Mouse (Mus musculus) CH12F3 (cell line): ENCODE measurements around the gene Btaf1.
"Not testable (repeated sequence)": the region's sequence is repeated elsewhere in the genome, so short reads cannot be mapped to it uniquely, and the experiment has no call there.

ENCODE experiments used
- in situ Hi-C: fragments of 300-500 bp; cut with MboI; formaldehyde crosslinking; loops from 2 replicates; pipeline ENCODE4 v1.14.3; 2020; ENCODE audit warnings: low sequenced_read_pairs

Btaf1 gene

GRCm38 (mm10) chr19:36922015-36922414, 3.9 kb upstream of the Btaf1 start:
- in situ Hi-C loops = no loop called here

DNA sequence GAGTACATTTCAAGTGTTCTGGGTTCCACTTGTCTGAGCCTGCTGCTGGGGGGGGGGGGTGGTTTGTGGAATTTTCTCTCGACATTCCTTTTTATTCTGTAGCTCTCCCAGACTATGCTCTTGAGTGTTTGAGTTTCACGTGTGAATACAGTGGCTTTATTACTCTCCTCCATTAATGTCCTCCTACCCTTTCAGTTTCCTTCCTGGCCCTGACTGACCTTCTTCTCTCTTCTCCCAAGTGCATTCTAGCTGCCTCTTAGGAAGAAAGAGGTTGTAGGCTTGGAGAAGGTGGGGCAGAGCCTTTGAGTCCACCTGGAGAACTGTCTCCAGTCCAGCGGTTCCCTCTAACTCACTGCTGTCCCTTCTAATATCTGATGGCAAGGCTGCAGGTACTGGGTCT, 2.9 kb upstream of the Btaf1 start:
- in situ Hi-C loops = no loop called here

DNA sequence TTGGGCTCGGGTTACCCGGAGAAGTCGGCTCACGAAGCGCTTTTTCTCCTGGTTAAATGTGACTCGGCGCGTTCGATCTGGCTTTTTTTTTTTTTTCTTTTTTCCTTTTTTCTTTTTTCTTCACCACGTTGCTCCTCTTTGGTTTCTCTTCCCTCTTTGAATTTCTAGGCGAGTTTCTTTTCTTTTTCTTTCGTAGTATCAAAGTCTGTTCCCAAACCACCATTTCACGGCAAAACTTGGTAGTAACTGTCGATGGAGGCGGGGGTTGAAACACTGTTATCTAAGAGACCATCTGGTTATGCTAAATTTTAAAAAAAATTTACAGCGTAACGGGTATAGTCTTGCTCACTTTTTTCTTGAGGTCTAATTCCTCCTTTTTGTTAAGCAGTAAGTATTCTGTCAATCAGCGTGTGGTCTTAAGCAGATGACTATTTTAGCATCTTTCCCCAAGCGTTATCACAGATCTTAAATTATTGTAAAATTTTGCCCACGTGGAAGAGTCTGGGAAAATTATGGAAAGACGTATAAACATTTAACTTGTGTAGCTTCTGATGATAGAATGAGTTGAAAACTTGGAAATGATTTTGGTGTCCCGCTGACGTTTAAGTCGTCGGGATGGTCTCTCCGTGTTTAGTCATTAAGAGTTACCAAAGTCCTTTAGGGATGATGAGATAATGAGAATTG, 816 bp downstream of the Btaf1 start:
- in situ Hi-C loops = no loop called here

- in situ Hi-C loops = no loop called here
Observed at GRCm38 (mm10) chr19:36927800-36928361, 2.0 kb downstream of the Btaf1 start.

GRCm38 (mm10) chr19:36929816-36930215, 3.9 kb downstream of the Btaf1 start:
- in situ Hi-C loops = no loop called here

- in situ Hi-C loops = no loop called here
Observed at GRCm38 (mm10) chr19:36932097-36932496, 6.2 kb downstream of the Btaf1 start.

DNA sequence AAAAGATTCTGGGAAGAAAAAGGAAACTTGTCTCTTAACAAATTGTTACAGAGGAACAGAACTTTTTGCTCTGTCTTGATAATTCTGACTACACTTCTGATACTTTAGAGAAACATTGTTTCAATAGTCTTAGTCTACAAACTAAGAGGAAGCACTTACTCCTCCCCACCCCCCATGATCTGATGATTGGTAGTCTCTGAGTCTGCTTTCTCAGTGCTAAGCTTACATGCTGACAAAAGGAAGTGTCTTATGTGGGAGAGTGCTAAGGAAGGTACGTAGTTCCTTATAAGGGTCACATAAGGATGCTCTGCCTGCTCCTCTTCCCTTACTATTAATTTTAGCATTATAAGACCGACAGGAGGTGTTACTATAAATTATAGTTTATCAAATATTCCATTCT, 6.7 kb downstream of the Btaf1 start:
- in situ Hi-C loops = no loop called here

DNA sequence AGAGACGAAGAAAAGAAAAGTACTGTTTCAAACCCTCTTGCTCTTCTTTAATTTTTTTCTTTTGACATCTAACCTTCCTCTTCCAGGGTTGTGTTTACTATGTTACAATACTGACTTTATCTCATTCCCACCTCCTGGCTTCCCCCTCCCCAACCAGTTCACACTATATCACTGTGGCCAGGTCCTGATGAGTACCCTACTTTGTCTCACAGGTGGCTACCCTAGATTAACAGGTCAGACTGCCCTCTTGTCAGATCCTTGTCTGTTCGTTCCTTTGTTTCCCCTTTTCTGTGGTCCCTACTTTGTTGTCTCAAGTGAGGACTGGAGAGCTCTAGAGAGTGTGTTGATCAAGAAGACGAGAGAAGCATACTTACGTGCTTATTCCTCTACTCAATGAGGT, 10.4 kb downstream of the Btaf1 start:
- in situ Hi-C loops = no loop called here

DNA sequence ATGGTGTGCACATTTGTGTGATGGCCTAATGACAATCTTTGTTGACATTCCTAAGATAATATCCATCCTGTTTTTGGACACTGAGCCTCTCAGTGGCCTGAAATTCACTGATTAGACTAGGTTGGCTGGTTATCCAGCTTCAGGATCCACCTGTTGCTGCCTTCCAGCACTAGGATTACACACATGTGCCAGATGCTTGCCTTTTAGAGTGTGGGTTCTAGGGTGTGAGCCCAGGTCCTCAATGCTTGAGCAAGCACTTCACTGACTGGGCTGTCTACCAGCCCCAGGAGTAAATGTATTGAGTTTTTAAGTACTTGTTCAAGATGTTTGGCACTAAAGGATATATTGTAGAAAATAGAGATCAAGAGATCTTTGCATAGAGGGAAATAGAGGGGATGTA, 12.1 kb downstream of the Btaf1 start:
- in situ Hi-C loops = no loop called here

GRCm38 (mm10) chr19:36940064-36940463, 14.2 kb downstream of the Btaf1 start:
- in situ Hi-C loops = no loop called here

DNA sequence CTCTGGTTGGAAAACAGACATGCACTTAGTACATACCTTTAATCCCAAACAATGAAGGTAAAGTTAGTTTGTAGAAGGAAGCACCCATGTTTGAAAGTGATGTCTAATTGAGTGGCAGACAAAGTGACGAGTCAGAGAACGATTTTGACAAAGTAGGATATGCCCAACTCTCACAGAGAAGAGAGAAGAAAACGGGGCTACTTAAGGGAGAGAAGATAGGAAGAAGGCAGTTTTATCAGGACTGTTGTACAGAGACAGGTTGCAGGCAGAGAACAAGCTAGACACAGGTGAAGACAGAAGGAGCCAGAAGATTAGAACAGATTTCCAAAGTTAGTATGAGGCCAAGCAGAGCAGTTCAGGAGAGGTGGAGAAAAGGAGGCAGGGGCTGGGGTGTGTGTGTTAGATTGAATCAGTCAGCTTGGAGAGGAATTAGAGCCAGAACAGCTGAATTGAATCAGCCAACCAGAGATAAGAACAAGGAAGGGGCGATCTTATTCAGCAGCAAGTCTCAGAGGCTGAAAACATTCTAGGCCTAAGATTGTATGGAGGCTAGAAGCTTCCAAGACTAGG, 27.8 kb downstream of the Btaf1 start:
- in situ Hi-C loops = no loop called here

DNA sequence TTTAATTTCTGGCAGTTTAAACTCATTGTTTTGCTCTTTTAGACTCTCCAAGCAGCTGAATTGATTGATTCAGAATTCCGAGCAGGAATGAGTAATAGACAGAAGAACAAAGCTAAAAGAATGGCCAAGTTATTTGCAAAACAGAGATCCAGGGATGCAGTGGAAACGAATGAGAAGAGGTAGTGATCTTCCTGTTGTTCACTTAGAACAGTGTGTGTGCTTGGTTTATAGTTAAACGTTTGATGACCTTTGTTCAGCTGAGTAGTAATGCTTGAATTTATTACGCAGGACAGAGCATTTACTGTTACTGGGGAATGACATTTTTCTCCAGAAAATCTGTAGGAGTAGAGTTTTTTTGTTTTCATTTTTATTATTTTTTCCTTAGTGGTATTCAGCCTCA, 32.5 kb downstream of the Btaf1 start:
- in situ Hi-C loops = no loop called here

DNA sequence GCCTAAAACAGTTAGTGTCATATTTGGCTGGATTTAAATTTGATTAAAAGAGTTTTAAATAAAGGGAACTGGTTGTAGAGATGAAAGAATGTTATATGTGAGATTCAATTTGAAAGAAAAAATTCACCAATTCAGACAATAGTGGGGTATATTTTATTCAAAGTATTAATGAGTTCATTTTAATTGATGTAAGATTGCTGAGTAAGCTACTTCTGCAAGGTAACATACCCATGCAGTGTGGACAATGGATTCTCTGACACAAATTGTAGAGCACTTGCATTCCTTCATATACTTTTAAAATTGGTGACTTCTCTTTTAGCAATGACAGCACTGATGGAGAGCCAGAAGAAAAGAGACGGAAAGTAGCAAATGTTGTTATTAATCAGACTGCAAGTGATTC, 35.4 kb downstream of the Btaf1 start:
- in situ Hi-C loops = no loop called here

DNA sequence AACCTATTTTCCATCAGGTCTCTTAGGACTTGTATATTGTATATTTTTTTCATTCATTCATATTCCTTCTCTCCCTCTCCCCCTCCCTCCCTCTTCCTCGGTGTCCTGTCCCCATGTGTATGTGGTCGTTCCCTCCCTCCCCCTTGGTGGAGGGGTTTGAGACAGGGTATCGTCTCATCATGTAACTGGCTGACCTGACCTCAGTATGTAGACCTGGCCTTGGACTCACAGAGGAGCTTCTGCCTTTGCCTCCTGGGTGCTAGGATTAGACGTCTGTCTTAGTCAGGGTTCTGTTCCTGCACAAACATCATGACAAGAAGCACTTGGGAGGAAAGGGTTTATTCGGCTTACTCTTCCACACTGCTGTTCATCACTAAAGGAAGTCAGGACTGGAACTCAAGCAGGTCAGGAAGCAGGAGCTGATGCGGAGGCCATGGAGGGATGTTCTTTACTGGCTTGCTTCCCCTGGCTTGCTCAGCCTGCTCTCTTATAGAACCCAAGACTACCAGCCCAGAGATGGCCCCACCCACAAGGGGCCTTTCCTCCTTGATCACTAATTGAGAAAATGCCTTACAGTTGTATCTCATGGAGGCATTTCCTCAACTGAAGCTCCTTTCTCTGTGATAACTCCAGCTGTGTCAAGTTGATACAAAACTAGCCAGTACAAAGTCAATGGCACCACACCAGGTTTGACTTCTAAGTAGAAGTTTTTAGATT, 36.8 kb downstream of the Btaf1 start:
- in situ Hi-C loops = not testable (repeated sequence)

GRCm38 (mm10) chr19:37004557-37004956, 78.7 kb downstream of the Btaf1 start:
- in situ Hi-C loops = no loop called here

DNA sequence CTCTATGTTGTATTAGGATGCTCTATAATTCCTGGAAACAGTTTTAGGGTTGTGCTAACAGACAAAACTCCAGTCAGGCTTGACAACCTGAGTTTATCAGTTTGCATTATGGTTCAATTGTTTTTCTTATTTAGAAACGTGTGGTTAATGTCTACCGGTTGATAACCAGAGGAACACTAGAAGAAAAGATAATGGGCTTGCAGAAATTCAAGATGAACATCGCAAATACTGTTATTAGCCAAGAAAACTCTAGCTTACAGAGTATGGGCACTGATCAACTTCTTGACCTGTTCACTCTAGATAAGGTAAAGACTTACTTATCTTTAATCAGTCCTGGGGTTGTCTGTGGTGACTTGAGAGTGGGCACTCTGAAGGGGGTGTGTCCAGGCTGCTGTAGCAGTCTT, 84.0 kb downstream of the Btaf1 start:
- in situ Hi-C loops = no loop called here

GRCm38 (mm10) chr19:37013461-37013860, 87.6 kb downstream of the Btaf1 start:
- in situ Hi-C loops = no loop called here

DNA sequence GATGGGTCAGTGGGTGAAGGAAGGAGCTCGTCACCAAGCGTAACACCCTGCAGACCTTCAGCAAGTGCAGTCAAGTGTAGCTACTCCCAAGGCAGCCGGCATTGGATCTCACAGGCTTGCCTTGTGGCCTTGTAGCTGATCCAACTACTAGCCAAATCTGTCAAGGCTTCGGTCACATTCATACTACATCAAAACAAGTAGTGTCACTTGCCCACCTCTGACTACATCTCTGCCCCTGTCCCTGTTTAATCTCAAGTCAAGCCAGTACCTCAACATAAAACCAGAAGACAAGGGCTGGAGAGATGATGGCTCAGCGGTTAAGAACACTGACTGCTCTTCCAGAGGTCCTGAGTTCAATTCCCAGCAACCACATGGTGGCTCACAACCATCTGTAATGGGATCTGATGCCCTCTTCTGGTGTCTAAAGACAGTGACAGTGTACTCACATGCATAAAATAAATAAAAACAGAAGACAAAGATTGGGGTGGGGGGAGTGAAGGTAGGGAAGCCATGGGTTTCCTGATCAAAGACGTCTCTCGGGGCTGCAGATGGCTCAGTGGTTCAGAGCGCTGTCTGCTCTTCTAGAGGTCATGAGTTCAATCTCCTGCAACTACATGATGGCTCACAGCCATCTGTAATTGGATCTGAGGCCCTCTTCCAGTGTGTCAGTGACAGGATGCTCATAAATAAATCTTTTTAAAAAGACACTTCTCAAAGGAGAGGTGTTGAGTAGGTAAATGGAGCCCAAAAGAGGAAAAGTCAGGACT, 88.5 kb downstream of the Btaf1 start:
- in situ Hi-C loops = no loop called here

- in situ Hi-C loops = no loop called here
Observed at GRCm38 (mm10) chr19:37016890-37017289, 91.0 kb downstream of the Btaf1 start.

GRCm38 (mm10) chr19:37018411-37018810, 92.5 kb downstream of the Btaf1 start:
- in situ Hi-C loops = no loop called here

GRCm38 (mm10) chr19:37018931-37019330, 93.1 kb downstream of the Btaf1 start:
- in situ Hi-C loops = no loop called here
